Mouse (Mus musculus) naive thymus-derived CD4-positive, alpha-beta T cell, adult 2 months (primary cell): ENCODE data around the gene Cldn34c1.
"Not testable (repeated sequence)": the region's sequence is repeated elsewhere in the genome, so short reads cannot be mapped to it uniquely, and the experiment has no call there.

Experiments
- DNase-seq: peaks from one replicate; pipeline ENCODE4 v3.0.0-alpha.2; 2011; ENCODE audit warnings: low read depth

Cldn34c1 gene

DNA sequence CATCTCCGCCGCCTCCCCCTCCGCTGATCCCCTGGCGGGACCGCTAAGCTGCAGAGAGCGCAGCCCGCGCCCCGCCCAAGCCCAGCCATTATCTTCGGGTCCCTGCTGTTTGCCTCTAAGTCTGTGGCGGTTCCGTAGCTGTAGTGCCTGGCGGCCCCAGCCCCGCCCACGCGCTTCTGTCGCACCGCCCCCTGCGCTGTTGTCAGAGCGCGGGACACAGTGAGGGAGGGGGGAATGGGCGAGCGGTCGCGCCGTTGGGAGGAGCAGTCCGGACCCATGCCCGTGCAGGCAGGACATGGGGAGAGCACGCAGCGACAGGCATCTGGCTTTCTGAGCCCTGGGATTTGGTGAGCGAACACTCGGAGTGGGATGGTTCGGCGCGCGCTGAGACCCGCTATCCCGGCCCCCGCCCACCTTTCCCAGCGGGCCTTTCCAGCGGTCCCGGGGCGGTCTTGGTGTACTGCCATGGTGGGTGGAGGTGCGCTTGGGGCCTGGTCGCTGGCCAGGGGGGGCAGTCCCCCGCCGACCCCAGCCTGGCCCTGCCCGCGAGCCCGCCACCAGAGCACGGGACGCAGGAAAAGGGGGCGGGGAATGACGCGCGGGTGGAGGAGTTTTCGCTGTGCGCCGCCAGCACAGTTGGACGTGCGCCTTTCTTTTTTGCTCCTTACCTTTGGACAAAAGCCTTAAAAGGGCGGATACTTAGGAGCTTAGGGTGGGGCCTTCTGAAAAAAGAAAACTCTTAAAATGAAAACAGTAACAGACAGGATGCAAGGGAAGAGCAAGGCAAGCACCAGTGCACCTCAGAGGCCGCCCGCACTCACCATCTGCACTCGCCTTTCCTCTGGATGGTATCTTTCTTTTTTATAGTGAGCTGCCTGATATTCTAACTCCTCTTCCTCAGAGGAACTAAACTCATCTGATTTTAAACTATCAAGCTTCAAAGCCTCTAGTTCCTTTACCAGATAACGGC is at the start of gene Cldn34c1:
Gene Cldn34c1 (plus strand): TSS at position 205 of the 970 bp plus-strand sequence.
- peak; percentile 74 for DNase-seq

DNA sequence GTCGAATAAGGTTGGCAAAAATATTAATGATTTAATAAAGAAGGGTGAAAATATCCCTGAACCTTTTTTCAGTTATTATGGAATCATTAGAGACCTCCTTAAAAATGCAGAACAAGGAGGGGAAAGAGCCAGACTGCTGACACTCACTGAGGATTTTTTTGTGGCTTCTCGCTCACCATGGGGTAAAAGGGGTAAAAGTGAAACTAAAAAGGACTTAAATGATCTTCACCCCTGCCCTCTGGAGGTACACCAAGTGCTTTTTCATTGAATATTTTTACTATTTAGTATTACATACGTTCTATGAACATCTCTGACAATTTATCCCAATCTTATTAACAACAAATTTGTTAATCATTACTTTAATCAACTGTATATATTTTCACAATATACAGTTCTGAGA is 15.9 kb upstream of the Cldn34c1 start:
- no peak for DNase-seq

- peak; percentile 0 for DNase-seq
Measured at GRCm38 (mm10) chrX:123102806-123103205, 489 bp upstream of the Cldn34c1 start.

- DNase-seq, result not testable (repeated sequence)
Measured at GRCm38 (mm10) chrX:123104692-123105091, 1.4 kb downstream of the Cldn34c1 start.

DNA sequence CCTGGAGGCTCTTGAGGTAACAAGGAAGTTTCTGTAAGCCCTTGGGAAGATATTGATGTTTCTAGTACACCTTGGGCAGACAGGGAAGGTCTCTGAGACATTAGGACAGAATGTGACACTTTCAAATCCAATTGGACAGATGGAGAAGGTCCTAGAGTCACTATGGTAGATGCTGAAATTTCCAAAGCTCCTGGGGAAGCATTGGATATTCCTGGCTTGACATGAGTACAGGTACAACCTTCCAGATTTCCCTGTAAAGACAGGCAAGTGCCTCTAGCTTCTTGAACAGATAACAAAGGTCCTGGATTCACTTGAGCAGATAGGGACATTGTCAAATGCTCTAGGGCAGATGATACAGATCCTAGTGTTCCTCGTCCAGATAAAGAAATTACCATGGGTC is 119.1 kb downstream of the Cldn34c1 start, which contains the start of gene Srsx:
Gene Srsx (minus strand): TSS at position 101 of the 400 bp plus-strand sequence.
- DNase-seq, result not testable (repeated sequence)
